In the genomic region with DNA sequence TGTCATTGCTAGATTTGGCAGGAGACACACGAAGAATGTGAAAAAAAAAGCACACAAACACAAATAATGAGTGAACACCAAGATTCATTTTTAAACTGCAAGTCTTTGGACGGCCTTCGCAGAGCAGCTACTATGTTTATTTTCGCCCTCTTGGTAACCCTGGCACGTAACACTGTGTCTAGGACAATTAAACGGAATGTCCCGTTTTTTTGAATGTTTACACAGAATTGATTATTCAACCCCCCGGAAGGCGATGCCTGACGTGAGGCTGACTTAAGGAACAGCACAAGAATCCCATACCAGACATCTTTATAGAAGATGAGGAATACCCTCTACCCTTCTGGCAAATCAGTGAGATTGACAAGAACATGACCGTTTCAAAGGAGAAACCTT, we compare ENCODE assay signal across 8 mouse cellular contexts. TPM values are rescaled to one million over a fixed set of nuclear protein-coding genes. Genes with fewer than 3 reads are reported as not detected.
DNase-seq lines count a peak whose midpoint lies in the region; ATAC-seq and TF ChIP-seq lines count a peak whose summit lies in the region.

No protein-coding gene starts in this region.

- H3K27me3 ChIP-seq in embryonic facial prominence, embryonic 14.5 days (replicated peaks; ENCODE audit: control insufficient read depth, insufficient read depth, low read length), result no peaks in the 10 kb centered on the region
- no peaks in the 10 kb centered on the region for H3K27me3 ChIP-seq in hindbrain, embryonic 16.5 days (replicated peaks; ENCODE audit: control insufficient read depth, insufficient read depth, low read length)
- H3K27me3 ChIP-seq in liver, postnatal 0 days (ENCODE audit: insufficient read depth, low read length), result no peaks in the 10 kb centered on the region
- H3K27me3 ChIP-seq in neural tube, embryonic 15.5 days (replicated peaks), result no peaks in the 10 kb centered on the region

- H3K36me3 ChIP-seq in embryonic facial prominence, embryonic 14.5 days (ENCODE audit: control insufficient read depth, insufficient read depth, low read length), result no peaks in the 10 kb centered on the region
- no peaks in the 10 kb centered on the region for H3K36me3 ChIP-seq in hindbrain, embryonic 16.5 days (ENCODE audit: control insufficient read depth, insufficient read depth, low read length)
- no peaks in the 10 kb centered on the region for H3K36me3 ChIP-seq in liver, postnatal 0 days (replicated peaks; ENCODE audit: insufficient read depth, low read length)
- H3K36me3 ChIP-seq in neural tube, embryonic 15.5 days, result no peaks in the 10 kb centered on the region

- H3K9ac ChIP-seq in embryonic facial prominence, embryonic 14.5 days (ENCODE audit: low read depth, low read length), result peak overlapping the region; percentile 92
- H3K9ac ChIP-seq in hindbrain, embryonic 16.5 days (ENCODE audit: low read depth, low read length), result peak overlapping the region; percentile 91
- H3K9ac ChIP-seq in liver, postnatal 0 days (replicated peaks), result peak overlapping the region; percentile 92
- peak overlapping the region; percentile 83 for H3K9ac ChIP-seq in neural tube, embryonic 15.5 days (replicated peaks)

- 0% methylated on average over 11 of the region's 11 CpGs for WGBS in embryonic facial prominence, embryonic 14.5 days
- WGBS in hindbrain, embryonic 16.5 days, result under 1% methylated on average over 11 of the region's 11 CpGs
- WGBS in liver, postnatal 0 days (ENCODE audit: insufficient replicate concordance), result under 1% methylated on average over 11 of the region's 11 CpGs
- under 1% methylated on average over 11 of the region's 11 CpGs for WGBS in neural tube, embryonic 15.5 days

- no peaks in the 10 kb centered on the region for H3K9me3 ChIP-seq in embryonic facial prominence, embryonic 14.5 days (ENCODE audit: control insufficient read depth, low read length)
- H3K9me3 ChIP-seq in hindbrain, embryonic 16.5 days (ENCODE audit: control insufficient read depth, low read length), result no peaks in the 10 kb centered on the region
- no peaks in the 10 kb centered on the region for H3K9me3 ChIP-seq in liver, postnatal 0 days (ENCODE audit: low read length)
- H3K9me3 ChIP-seq in neural tube, embryonic 15.5 days (replicated peaks), result no peaks in the 10 kb centered on the region

- H3K27ac ChIP-seq in embryonic facial prominence, embryonic 14.5 days (replicated peaks; ENCODE audit: low read depth, low read length), result peak overlapping the region; percentile 66
- peak overlapping the region; percentile 86 for H3K27ac ChIP-seq in hindbrain, embryonic 16.5 days (ENCODE audit: low read depth, low read length)
- H3K27ac ChIP-seq in liver, postnatal 0 days (ENCODE audit: low read depth), result peak overlapping the region; percentile 80
- H3K27ac ChIP-seq in neural tube, embryonic 15.5 days (replicated peaks), result peak overlapping the region; percentile 80

- TF ChIP-seq CTCF in liver, postnatal 0 days (IDR thresholded peaks at IDR 0.05; ENCODE audit: low read depth), result no peak

- ATAC-seq in embryonic facial prominence, embryonic 14.5 days (ENCODE audit: low read depth), result peak; percentile 12; the same call in 1 of the 2 replicates
- peak; percentile 13; the same call in 1 of the 2 replicates for ATAC-seq in hindbrain, embryonic 16.5 days
- ATAC-seq in liver, postnatal 0 days, result peak; percentile 9
- peak; percentile 51 for ATAC-seq in neural tube, embryonic 15.5 days (ENCODE audit: low FRiP score)

- DNase-seq in thymus, postnatal 14 days, result peak; percentile 18
- no peak for DNase-seq in thymus, postnatal 0 days (ENCODE audit: low spot score)
- peak; percentile 27 for DNase-seq in embryonic facial prominence, embryonic 14.5 days (ENCODE audit: low spot score)
- DNase-seq in liver, postnatal 0 days, result peak; percentile 25
- DNase-seq in adrenal gland, postnatal 36 days, result no peak
- DNase-seq in spleen, postnatal 14 days (ENCODE audit: low spot score in 2 of 2), result no peak

- H3K4me2 ChIP-seq in embryonic facial prominence, embryonic 14.5 days (ENCODE audit: low read depth, low read length), result peak overlapping the region; percentile 76
- H3K4me2 ChIP-seq in hindbrain, embryonic 16.5 days (ENCODE audit: low read length), result peak overlapping the region; percentile 98
- H3K4me2 ChIP-seq in liver, postnatal 0 days (ENCODE audit: low read depth, low read length), result peak overlapping the region; percentile 97
- H3K4me2 ChIP-seq in neural tube, embryonic 15.5 days, result peak overlapping the region; percentile 98

- no peak; the same call in 1 of the 2 replicates for TF ChIP-seq EP300 in liver, postnatal 0 days (IDR thresholded peaks at IDR 0.05; ENCODE audit: low read depth)

- H3K4me1 ChIP-seq in embryonic facial prominence, embryonic 14.5 days (ENCODE audit: control insufficient read depth, insufficient read depth, low read length), result peaks cover 8% of the 10 kb centered on the region
- peaks cover 15% of the 10 kb centered on the region for H3K4me1 ChIP-seq in hindbrain, embryonic 16.5 days (ENCODE audit: control insufficient read depth, insufficient read depth, low read depth, low read length)
- H3K4me1 ChIP-seq in liver, postnatal 0 days (ENCODE audit: insufficient read depth), result peaks cover 18% of the 10 kb centered on the region
- peaks cover 26% of the 10 kb centered on the region for H3K4me1 ChIP-seq in neural tube, embryonic 15.5 days

- H3K4me3 ChIP-seq in embryonic facial prominence, embryonic 14.5 days (ENCODE audit: low read depth, low read length), result peak overlapping the region; percentile 85
- H3K4me3 ChIP-seq in hindbrain, embryonic 16.5 days (ENCODE audit: low read length), result peak overlapping the region; percentile 91
- H3K4me3 ChIP-seq in liver, postnatal 0 days (ENCODE audit: low read depth, low read length), result peak overlapping the region; percentile 83
- peak overlapping the region; percentile 77 for H3K4me3 ChIP-seq in neural tube, embryonic 15.5 days (replicated peaks)

RNA-seq across cellular contexts. Expression of gene Efcab11, which starts 0.5 kb away (rescaled TPM):
- polyA plus RNA-seq in thymus, postnatal 0 days (2015; fragmentation: Nextera tagmentation; extraction: Ambion mirVana), result 9.6 and 10.0 TPM in 2 replicates
- polyA plus RNA-seq in embryonic facial prominence, embryonic 14.5 days (2014; fragmentation: Nextera tagmentation; extraction: Ambion mirVana), result 10.5 and 12.3 TPM in 2 replicates
- polyA plus RNA-seq in hindbrain, embryonic 16.5 days (2015; fragmentation: Nextera tagmentation; extraction: Ambion mirVana), result 4.8 and 4.9 TPM in 2 replicates
- 3.3 and 4.5 TPM in 2 replicates for polyA plus RNA-seq in liver, postnatal 0 days (2015; fragmentation: Nextera tagmentation; extraction: Ambion mirVana)
- 2.5 and 4.1 TPM in 2 replicates for polyA plus RNA-seq in neural tube, embryonic 15.5 days (2015; fragmentation: Nextera tagmentation; extraction: Ambion mirVana)
- total RNA-seq in adrenal gland, postnatal 36 days (2021), result under 1 TPM; 0.36 to 0.56 TPM

RNA-seq across cellular contexts. Expression of gene Tdp1, which starts 0.6 kb away (rescaled TPM):
- 49.9 and 55.7 TPM in 2 replicates for polyA plus RNA-seq in thymus, postnatal 0 days (2015; fragmentation: Nextera tagmentation; extraction: Ambion mirVana)
- 46.5 and 52.9 TPM in 2 replicates for polyA plus RNA-seq in embryonic facial prominence, embryonic 14.5 days (2014; fragmentation: Nextera tagmentation; extraction: Ambion mirVana)
- 46.7 and 49.2 TPM in 2 replicates for polyA plus RNA-seq in hindbrain, embryonic 16.5 days (2015; fragmentation: Nextera tagmentation; extraction: Ambion mirVana)
- polyA plus RNA-seq in liver, postnatal 0 days (2015; fragmentation: Nextera tagmentation; extraction: Ambion mirVana), result 11.9 and 12.4 TPM in 2 replicates
- polyA plus RNA-seq in neural tube, embryonic 15.5 days (2015; fragmentation: Nextera tagmentation; extraction: Ambion mirVana), result 43.7 and 45.0 TPM in 2 replicates
- 10 to 100 TPM; 13.4 to 16.0 TPM for total RNA-seq in adrenal gland, postnatal 36 days (2021)

Comparison
In these comparisons a context has a peak if more than half of its experiments do, and no peak if none do; other contexts are left out.
1. DNase-seq: peak in thymus, postnatal 14 days (single experiment), embryonic facial prominence, embryonic 14.5 days (single experiment) and liver, postnatal 0 days (single experiment); none in thymus, postnatal 0 days (single experiment), adrenal gland, postnatal 36 days (0 of 2) and spleen, postnatal 14 days (0 of 2).
2. Peak in every context shown above with its lines, with median percentiles within 50 percentile points of each other: ATAC-seq, H3K27ac ChIP-seq, H3K4me2 ChIP-seq, H3K4me3 ChIP-seq and H3K9ac ChIP-seq.